Mouse (Mus musculus): ENCODE measurements around the gene Mmp23.
A peak's percentile ranks its signal among the peaks of the same experiment; 100 is the strongest.
"Not testable (repeated sequence)": the region's sequence is repeated elsewhere in the genome, so short reads cannot be mapped to it uniquely, and the experiment has no call there.

Mmp23 gene

DNA sequence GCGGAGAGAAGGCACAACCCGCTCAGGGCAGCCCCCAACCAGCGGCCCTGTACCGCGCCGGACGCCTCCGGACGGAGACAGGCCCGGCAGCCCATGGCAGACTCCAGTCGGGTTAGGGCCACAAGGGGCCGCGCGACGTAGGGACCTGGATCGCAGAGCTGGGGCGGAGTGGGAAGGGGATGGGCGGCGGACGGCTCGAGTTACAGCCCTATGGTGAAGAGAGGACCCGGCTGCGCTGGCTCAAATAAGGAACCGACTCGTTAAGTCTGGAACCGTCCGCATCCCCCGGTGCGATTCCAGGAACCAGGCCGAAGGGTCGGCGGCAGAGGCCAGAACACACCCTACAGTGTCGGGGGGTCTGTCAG, at the start of gene Mmp23:
Mmp23 (minus strand) TSS at position 299 of the 365 bp plus-strand sequence.
- DNase-seq, result peak; percentile 45

DNA sequence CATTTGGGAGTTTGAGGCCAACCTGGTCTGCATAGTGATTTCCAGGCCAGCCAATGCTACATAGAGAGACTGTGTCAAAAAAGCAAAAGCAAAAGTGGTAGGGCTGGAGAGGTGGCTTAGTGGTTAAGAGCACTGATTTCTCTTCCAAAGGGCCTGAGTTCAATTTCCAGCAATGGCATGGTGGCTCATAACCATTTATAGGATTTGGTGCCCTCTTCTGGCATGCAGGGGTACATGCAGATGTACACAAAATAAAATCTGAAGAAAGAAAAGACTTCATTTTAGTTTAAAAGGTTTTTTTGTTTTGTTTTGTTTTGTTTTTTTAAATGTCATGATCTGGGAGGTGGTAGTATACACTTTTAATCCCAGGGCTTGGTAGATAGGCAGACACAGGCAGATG, 47.2 kb upstream of the Mmp23 start:
- DNase-seq, result no peak

- no peak for DNase-seq
These were observed 43.4 kb upstream of the Mmp23 start for GRCm38 (mm10) chr4:155696261-155697255.

DNA sequence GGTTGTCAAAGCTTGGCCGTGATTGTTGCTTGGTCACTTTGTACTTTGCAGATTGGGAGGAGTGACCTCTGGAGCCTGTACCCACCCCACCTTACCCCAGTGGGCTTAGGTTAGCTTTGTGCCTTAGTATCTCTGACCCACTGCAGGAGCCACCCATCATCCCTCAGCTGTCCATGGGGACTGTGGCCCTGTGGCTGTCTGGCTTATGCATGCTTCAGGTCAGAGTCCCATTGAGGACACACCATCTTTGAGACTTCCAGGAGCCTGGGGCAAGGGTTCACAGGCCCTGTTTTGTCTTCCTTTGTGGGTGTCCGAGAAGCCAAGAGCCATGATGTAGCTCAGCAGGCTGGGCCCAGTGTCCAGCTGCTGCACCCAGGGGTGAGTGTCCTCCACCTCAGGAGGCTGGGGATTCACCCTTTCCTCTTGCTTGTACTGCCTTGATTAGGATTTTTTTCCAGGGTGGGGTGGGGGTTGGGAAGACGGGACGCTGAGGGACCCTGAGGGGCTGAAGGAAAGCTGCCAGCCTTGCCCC, 42.4 kb upstream of the Mmp23 start:
- no peak for DNase-seq

- peak; percentile 77 for DNase-seq
These were observed 41.6 kb upstream of the Mmp23 start for GRCm38 (mm10) chr4:155694482-155695401.

DNA sequence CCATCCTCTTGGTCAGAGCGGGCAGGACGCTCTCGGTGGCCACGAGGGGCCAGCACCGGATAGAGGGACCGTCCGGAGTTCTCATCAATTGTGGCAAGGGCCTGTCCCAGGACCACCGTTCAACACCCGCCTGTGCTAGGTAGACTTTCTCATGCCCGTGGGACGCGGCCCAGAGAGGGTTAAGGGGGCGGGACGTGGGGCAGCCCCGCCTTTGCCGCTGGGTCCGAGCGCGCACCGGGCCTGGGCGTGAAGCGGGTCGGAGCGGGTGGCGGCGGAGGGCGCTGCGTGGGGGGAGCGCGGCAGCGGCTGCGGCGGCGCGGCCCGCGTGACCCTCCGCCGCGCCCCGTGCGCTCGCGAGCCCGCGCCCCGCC, 40.9 kb upstream of the Mmp23 start, which contains the start of gene Fndc10:
Fndc10 (plus strand) TSS at position 232 of the 371 bp plus-strand sequence.
- DNase-seq, result peak; percentile 77

- no peak for DNase-seq
These were observed 39.2 kb upstream of the Mmp23 start for GRCm38 (mm10) chr4:155692421-155692820.

DNA sequence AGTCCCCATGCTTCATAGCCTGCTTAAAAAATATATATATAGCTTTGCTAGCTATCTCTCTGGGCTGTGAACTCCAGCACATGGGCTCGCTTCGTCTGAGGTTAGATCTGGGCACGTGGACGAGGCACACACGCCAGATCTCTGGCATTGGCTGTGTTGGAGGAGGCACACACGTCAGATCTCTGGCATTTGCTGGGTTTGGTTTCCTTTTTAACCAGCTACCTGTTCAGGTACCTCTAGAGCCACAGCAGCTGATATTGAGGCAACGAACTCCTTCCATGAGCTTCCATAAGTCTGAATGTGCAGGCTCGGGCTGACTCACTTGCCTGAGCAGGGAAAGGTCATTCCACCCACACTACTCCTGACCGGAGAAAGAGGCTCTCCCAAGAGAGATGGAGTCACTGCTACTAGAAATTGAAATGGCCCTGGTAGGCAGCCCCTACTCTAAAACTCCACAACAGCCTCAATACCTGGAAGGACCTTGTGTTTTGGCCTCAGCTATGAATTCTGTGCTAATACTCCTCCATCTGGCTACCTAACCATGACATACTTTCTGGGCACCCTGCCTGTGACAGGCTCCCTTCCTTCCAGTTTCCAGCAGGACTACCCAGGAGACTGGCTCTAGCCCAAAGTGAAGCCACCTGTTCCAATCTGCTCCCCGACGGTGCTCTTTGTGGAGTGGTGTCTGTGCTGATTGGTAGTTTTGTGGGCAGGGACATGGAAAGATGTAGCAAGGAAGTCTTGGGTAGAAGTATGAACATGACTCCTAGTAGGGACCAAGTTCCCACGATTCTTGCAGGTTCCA, 37.6 kb upstream of the Mmp23 start:
- DNase-seq, result no peak

GRCm38 (mm10) chr4:155687764-155688163, 34.6 kb upstream of the Mmp23 start:
- not testable (repeated sequence) for DNase-seq

GRCm38 (mm10) chr4:155683670-155684277, 30.6 kb upstream of the Mmp23 start:
- not testable (repeated sequence) for DNase-seq

DNA sequence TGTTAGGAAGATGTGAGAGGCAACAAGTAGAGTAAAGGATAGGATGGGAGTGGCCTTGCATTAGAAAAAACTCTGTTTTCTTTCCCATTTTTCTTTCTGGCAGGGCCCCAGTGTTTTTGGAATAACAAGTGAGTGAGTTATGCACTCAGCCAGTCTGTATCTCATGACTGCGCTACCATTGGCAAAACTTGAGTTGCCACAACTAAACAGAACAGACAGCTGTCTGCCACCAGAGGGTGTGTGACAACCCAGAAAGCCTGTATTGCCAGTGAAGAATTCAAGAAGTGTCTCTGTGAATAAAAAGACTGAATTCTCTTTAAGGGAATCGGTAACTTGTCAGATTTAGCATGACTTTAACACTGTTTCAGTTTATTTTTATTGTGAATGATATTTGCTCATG, 22.8 kb upstream of the Mmp23 start:
- DNase-seq, result no peak

- no peak for DNase-seq
These were observed 18.9 kb upstream of the Mmp23 start for GRCm38 (mm10) chr4:155672082-155672481.

GRCm38 (mm10) chr4:155670236-155670635, 17.1 kb upstream of the Mmp23 start:
- DNase-seq, result not testable (repeated sequence)

- no peak for DNase-seq
These were observed 16.5 kb upstream of the Mmp23 start for GRCm38 (mm10) chr4:155669598-155670075.

DNA sequence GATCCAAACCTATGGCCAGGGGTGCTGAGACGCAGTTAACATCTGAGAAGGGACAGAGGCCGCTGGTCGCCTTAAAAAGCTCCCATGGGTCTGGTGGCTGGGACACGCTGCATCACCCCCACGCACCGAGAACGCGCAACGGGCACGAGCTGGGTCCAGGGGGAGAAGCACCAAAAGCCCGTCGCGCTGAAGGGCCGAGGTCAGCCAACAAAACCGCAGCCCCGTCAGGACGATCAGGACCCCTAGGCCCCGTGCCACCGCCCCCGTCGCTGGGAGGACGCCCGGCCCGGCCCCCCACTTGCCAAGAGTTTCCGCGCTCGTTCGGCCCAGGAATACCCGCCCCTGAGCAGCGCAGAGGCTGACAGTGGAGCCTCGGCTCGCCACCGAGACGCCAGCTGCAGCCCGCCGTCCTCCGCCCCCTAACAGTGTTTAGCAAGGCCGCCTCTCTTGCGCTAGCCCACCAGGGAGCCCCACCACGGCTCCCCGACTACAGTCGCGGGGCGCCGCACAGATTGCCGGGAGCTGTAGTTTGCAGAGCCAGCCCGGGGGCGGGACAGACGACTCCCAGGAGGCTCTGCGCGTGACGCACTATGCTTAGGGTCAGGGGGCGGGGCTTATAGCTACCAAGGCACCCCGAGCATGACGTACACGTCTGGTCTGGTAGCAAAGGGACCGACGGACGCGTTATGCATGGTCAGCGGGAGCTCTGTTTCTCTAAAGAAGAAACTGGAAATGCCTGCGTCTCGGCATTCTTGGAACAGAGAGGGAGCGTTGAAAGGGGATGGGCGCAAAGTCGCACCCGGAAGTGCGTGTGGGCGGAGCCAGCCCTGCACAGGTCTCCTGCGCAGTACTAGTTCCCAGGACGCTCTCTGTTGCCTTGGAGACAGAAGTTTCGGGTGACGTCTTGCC, 15.8 kb upstream of the Mmp23 start, which contains the start of gene Mib2:
Mib2 (minus strand) TSS at position 510 of the 909 bp plus-strand sequence.
- peak; percentile 97 for DNase-seq

GRCm38 (mm10) chr4:155666903-155667302, 13.7 kb upstream of the Mmp23 start:
- no peak for DNase-seq

GRCm38 (mm10) chr4:155660641-155661040, 7.5 kb upstream of the Mmp23 start:
- DNase-seq, result peak; percentile 18

DNA sequence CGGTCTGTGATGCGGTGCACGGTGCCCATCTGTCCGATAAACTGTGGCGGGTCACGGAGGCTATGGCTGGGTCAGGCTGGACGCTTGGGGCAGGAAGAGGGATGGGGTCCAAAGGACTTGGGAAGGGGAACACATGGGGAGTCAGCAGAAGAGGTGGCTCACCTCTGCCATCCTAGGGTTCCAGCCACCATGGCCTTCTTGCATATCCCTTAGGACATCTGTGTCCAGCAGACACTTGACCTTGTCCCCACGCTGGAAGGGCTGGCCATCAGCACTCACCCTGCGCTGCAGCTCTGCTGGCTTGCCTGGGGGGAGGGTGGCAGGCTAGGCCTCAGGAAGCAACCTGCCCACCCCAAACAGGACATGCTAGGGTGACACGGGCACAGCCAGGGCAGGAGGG, 5.8 kb upstream of the Mmp23 start:
- DNase-seq, result no peak

DNA sequence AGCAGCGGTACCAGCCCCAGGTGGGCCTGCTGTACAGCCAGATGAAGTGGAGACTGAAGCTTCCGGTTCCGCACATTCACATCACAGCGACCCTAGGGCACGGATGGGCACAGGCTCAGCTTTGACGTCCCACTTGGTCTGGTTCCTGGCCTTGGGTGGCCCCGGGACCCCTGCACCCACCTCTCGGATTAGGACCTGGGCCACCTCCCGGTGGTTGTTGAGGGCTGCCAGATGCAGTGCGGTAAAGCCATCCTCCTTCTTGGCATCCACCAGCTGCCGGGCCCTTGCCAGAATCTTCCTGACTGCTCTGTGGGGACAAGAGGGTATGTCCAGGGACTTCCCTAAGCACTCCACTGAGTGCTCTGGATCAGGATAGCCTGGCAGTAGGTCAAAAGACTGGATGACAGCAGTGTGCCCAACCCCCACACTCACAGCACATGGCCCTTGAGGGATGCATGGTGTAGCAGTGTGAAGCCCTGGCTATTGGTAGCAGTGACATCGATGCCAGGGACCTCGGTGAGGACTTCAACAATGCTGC, 3.1 kb upstream of the Mmp23 start:
- DNase-seq, result no peak
